Mouse (Mus musculus) liver, adult 2 months (tissue): ENCODE measurements at regions not wholly inside any gene's neighbourhood (a gene's known extent, or its start where the extent isn't known, plus 50 kb on each side); places are given as distances from the start of the nearest gene placed in this dataset.

Experiments used
- CTCF ChIP-seq: fragments of 200-500 bp; IDR thresholded peaks from 2 replicates; pipeline ENCODE4 v1.5.1; 2011; ENCODE audit warnings: low read depth, low read length, control low read depth
- POLR2A ChIP-seq: fragments of 200-500 bp; IDR thresholded peaks from 2 replicates; pipeline ENCODE4 v1.6.1; 2011; ENCODE audit warnings: low read length, control low read depth; ENCODE audit not compliant: insufficient read depth; ENCODE audit errors: extremely low read depth

- TF ChIP-seq CTCF, result no peak
- TF ChIP-seq POLR2A, result no peak
Observed at GRCm38 (mm10) chr7:71409903-71410302, 58.6 kb upstream of the Gm10295 start.
